Mouse (Mus musculus): Measurements from ENCODE around the gene Mvp. TPM values are rescaled to one million over a fixed set of nuclear protein-coding genes. Genes with fewer than 3 reads are reported as not detected.

Gene Mvp
- total RNA-seq, 1 experiment from 2014 or later: 111 TPM

DNA sequence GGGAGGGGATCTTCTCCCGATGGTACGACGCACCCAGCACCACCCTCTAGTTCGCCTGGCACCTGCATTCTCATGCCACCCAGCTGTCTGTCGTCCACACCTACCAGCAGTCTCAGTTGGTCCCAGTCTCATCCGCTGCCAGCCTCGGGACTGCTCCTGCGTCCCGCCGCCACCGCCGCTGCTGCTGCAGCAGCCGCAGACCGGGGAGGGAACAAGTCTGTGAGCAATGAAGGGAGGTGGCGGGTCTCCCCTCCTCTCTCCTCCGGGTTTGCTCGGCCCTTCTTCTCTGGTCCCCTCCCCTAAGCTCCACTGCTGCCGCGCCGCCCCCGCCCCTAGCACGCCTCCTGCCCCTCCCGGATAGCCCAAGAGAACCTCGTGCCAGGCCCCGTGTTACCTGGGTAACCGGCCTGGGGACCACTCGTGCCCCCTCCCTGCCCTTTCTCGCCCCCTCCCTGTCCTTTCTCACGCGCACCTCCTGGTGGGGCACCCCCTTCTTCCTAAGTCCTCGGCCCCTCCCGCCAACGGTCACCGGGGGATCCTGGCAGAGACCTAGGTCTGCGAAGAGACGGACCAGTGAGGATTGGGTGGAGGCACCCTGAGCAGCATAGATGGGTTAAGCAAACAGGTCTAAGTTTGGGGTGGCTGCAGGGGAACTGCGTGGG lies 6.6 kb upstream of the Mvp start, which contains the start of the genes Gm42742 and Prrt2:
TSS of gene Gm42742 (minus strand) at position 197 of the 662 bp plus-strand sequence.
TSS of gene Prrt2 (minus strand) at position 311 of the 662 bp plus-strand sequence.
- no peak for ATAC-seq (replicated peaks; ENCODE audit: insufficient number of reproducible peaks, low FRiP score, low TSS enrichment, poor library complexity, severe bottlenecking)

- ATAC-seq (replicated peaks; ENCODE audit: insufficient number of reproducible peaks, low FRiP score, low TSS enrichment, poor library complexity, severe bottlenecking): no peak
Measured at GRCm38 (mm10) chr7:127020491-127020890, 6.1 kb upstream of the Mvp start.

GRCm38 (mm10) chr7:127020031-127020430 lies 5.6 kb upstream of the Mvp start:
- ATAC-seq (replicated peaks; ENCODE audit: insufficient number of reproducible peaks, low FRiP score, low TSS enrichment, poor library complexity, severe bottlenecking): no peak

DNA sequence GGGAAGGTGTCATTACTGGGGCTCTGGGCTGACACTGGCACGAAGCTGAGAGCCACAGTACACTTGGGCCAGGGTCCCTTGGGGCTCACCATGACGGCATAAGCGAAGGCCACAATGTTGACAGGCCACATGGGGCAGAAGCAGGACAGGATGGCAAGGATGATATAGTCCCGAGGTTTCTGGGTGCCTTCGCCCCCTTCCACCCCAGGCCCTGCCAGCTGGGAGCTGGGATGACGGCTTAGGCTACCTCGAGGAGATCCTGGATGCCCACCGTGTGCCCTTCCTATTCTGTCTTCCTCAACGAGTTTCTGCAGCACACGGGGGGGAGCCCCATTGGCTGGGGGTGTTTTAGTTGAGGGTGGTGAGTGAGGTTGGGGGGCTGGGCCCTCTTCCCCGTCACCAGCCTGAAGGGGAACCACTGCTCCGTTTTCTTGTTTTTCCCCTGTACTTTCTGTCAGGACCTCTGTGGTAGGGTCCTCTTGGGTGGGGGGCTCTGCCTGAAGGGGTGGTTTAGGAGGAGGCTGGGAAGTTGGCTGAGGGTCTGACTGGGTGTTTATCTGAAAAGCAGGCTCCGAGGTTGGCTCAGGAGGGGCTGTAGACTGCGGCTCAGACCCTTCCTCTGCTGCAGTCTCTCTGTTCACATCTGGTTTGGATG lies 5.0 kb upstream of the Mvp start:
- ATAC-seq (replicated peaks; ENCODE audit: insufficient number of reproducible peaks, low FRiP score, low TSS enrichment, poor library complexity, severe bottlenecking): no peak

GRCm38 (mm10) chr7:127018416-127019305 lies 4.2 kb upstream of the Mvp start:
- no peak for ATAC-seq (replicated peaks; ENCODE audit: insufficient number of reproducible peaks, low FRiP score, low TSS enrichment, poor library complexity, severe bottlenecking)

GRCm38 (mm10) chr7:127017950-127018345 lies 3.5 kb upstream of the Mvp start:
- ATAC-seq (replicated peaks; ENCODE audit: insufficient number of reproducible peaks, low FRiP score, low TSS enrichment, poor library complexity, severe bottlenecking): no peak

DNA sequence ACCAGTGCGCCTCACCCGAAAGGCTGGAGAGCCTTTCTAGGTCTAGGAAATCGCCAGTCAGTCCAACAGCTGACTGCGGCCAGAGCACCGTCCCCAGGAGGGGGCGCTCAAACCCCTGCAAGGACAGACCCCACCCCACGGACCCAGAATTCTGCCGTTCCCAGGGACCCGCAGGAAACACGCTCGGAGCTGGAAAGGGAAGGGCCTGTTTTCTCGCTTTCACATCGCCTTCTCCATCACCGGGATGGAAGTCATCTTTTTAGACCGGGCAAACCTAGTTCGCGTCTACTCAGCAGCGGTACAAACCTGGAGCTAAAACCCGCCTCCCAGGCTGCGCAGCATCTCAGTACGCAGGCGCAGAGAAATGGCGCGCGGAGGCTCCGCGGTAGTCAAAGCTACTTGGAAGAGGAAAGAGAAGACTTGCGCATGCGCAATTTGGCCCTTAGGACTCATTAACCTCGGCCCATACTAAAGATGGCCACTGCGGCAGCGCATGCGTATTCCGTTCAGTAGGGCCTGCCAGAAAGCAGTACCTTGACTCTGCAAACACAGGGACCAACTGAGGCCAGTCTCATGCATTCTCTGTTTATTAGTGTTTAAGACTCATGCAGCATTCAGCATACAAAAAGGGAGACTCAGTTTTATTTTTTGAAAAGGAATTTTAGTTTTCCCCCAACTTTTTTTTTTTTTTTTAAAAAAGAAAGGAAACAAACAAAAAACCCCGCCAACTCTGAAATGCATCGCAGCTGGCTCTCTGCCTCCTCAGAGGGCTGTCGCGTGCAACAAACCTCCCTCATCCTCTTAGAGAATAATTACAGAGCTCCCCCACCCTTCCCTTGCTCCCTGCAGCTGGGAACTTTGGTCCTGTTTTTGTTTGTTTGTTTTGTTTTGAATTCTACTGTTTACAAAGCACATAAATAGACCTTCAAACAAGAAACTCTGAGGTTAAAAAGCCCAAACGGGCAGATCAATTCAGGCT lies 2.8 kb upstream of the Mvp start, which contains the start of gene Pagr1a:
TSS of gene Pagr1a (minus strand) at position 382 of the 979 bp plus-strand sequence.
- ATAC-seq (replicated peaks; ENCODE audit: insufficient number of reproducible peaks, low FRiP score, low TSS enrichment, poor library complexity, severe bottlenecking): peak; percentile 79

GRCm38 (mm10) chr7:127016486-127016938 lies 2.1 kb upstream of the Mvp start:
- peak; percentile 29 for ATAC-seq (replicated peaks; ENCODE audit: insufficient number of reproducible peaks, low FRiP score, low TSS enrichment, poor library complexity, severe bottlenecking)

GRCm38 (mm10) chr7:127016481-127016485 lies 1.9 kb upstream of the Mvp start, which contains the start of gene Pagr1b:
TSS of gene Pagr1b (minus strand) at chr7:127016484.
- ATAC-seq (replicated peaks; ENCODE audit: insufficient number of reproducible peaks, low FRiP score, low TSS enrichment, poor library complexity, severe bottlenecking): no peak

DNA sequence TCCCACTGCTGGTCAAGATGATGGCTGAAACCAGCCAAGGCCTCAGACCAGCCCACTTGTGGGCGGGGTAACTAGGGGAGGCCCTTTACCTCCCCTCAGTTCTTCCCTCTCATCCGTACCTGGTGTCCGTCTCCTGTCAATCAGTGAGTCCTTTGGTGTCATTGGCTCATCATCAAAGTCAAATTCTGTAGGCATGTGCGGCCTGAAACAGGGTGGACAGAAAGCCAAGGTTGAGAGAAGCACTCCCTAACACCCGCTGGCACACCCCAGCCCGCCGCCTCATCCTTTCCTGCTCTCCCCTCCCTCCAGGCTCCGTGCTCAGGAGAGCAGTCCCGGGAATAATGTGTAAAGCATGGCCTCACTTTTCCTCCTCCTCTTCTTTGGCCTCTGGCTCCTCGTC lies 1.7 kb upstream of the Mvp start:
- peak; percentile 43 for ATAC-seq (replicated peaks; ENCODE audit: insufficient number of reproducible peaks, low FRiP score, low TSS enrichment, poor library complexity, severe bottlenecking)

DNA sequence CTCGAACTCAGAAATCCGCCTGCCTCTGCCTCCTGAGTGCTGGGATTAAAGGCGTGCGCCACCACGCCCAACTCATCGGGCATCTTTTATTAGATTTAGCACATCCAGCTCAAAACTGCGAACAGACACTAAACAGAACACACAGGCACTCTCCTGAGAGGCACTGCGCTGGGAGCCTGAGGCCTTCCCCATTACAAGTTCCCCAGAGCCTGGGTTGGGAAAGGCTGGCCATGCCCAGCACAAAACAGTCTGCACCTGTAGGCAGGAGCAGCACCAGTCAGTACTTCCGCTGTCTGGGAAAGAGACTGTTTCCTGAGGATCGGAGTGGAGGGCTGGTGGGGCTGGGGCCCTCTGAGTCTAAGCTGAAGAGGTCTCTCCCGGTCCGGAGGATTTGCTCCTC lies 572 bp upstream of the Mvp start:
- no peak for ATAC-seq (replicated peaks; ENCODE audit: insufficient number of reproducible peaks, low FRiP score, low TSS enrichment, poor library complexity, severe bottlenecking)

DNA sequence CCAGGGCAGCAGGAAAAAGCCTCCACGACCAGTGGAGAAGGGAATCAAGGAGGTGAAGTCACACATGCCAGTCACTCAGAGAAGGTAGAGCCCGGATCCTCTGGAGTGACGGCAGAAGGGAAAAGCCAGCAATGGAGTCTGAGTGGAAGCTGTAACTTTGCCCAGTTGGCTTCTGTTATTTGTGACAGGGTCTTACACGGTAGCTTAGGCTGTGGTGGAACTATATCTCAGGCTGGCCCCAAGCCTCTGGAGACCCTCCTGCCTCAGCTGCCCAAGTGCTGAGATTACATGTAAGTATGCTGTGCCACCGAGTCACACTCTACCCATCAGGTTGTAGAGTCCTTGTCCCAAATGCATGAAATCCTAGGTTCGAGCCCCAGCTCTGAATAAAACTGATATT lies 1.0 kb downstream of the Mvp start:
- ATAC-seq (replicated peaks; ENCODE audit: insufficient number of reproducible peaks, low FRiP score, low TSS enrichment, poor library complexity, severe bottlenecking): no peak

DNA sequence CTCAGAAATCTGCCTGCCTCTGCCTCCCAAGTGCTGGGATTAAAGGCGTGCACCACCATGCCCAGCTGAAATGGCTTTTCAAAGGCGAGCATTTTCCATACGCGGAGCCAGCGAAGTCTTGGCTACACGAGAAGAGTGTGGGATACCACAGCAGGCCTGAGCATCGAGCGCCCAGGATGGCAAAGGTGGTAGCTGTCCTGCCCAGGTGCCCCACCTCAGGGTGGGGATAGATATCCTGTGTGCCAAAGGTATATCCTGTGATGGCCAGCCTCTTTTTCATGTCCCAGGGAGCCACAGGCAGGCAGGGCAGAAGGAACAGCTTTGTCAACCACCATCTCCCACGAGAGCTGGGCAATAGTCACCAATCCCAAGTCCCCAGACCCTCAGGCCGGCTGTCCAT lies 1.6 kb downstream of the Mvp start:
- no peak for ATAC-seq (replicated peaks; ENCODE audit: insufficient number of reproducible peaks, low FRiP score, low TSS enrichment, poor library complexity, severe bottlenecking)

- ATAC-seq (replicated peaks; ENCODE audit: insufficient number of reproducible peaks, low FRiP score, low TSS enrichment, poor library complexity, severe bottlenecking): no peak
Measured at GRCm38 (mm10) chr7:127012374-127012773, 2.0 kb downstream of the Mvp start.

DNA sequence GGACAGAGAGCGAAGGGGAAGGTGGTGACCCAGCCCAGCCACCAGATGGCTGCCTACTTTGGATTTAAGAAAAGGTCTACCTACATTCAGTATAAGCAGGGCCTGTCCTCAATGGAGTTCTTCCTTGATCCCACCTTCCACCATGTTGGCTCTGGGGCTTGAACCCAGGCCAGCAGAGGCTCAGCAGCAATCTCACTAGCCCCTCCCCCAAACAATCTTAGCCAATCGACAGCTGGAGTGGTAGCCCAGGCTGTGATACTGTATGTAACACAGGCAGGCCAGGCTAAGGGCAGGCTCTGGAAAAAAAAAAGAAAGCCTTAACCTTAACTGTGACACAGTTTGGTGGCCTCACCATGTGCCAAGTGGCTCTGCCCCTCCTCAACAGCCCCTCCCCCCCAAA lies 2.7 kb downstream of the Mvp start:
- ATAC-seq (replicated peaks; ENCODE audit: insufficient number of reproducible peaks, low FRiP score, low TSS enrichment, poor library complexity, severe bottlenecking): no peak

GRCm38 (mm10) chr7:127011051-127011450 lies 3.4 kb downstream of the Mvp start:
- ATAC-seq (replicated peaks; ENCODE audit: insufficient number of reproducible peaks, low FRiP score, low TSS enrichment, poor library complexity, severe bottlenecking): no peak

DNA sequence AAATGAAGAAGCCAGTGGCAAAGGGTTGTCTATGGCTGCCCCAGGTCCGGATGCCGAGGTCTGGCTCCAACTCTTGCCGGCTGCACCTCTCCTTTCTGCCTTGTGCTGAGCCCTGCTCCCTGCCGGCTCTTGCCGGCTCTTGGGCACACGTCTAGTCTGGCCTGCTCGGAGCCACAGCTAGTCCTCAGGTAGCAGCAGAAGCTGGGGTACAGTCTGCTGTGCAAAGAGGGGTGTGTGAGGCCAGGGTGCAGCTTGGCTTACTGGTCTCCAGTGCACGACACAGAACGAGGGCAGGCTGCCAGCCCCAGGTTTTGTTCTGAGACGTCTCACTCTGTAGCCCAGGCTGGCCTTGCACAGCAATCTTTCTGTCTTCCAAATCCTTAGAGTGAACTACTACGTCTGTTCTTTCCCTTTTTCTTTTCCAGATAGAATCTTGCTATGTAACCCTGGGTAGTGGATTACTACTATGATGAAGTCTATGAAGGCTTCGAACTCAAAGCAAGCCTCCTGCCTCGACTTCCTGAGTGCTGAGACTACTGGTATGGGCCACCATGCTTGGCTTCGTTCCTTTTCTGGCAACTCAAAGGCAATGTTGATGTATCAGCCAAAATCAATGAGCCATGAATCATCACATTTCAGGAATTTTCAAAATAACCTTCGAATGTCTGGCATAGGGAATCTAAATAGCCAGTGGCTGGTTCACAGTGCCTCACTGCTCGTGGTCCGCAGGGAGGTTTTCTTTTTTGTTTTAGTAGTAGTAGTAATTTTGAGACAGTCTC lies 4.9 kb downstream of the Mvp start:
- no peak for ATAC-seq (replicated peaks; ENCODE audit: insufficient number of reproducible peaks, low FRiP score, low TSS enrichment, poor library complexity, severe bottlenecking)

Data from monocyte, adult 5-6 weeks (primary cell).